Mouse (Mus musculus) MEL (cell line): ENCODE results near the gene Pank4. TPM values are rescaled to one million over a fixed set of nuclear protein-coding genes. Genes with fewer than 3 reads are reported as not detected.
A peak's percentile ranks its signal among the peaks of the same experiment; 100 is the strongest.

Experiments
- DNase-seq: peaks from one replicate; pipeline ENCODE4 v3.0.0; 2011; ENCODE audit warnings: low read depth, low spot score
- H3K27ac ChIP-seq: 2 replicates; pipeline ENCODE4 v1.5.1; 2012; ENCODE audit warnings: low read depth, mild to moderate bottlenecking, control low read depth, low read length, moderate library complexity; ENCODE audit not compliant: control insufficient read depth
- H3K27me3 ChIP-seq, 2 experiments: fragments of 150-350 bp in 1 of 2; sonication (generic) in 1 of 2; 2 replicates each; pipeline ENCODE4 v1.6.1; 2012; ENCODE audit warnings: low read length in 2 of 2, mild to moderate bottlenecking in 2 of 2, improper control_type of control experiment in 1 of 2, moderate library complexity in 1 of 2; ENCODE audit not compliant: insufficient read depth in 2 of 2, control insufficient read depth in 1 of 2
- H3K36me3 ChIP-seq, 2 experiments: 2 replicates each; pipeline ENCODE4 v1.6.1; 2012 to 2014; ENCODE audit warnings: low read length in 2 of 2, improper control_type of control experiment in 1 of 2, inconsistent platforms in 1 of 2, mild to moderate bottlenecking in 1 of 2; ENCODE audit not compliant: insufficient read depth in 2 of 2, control insufficient read depth in 1 of 2
- H3K4me1 ChIP-seq, 2 experiments: fragments of 150-350 bp in 1 of 2; sonication (generic) in 1 of 2; 2 replicates each; pipeline ENCODE4 v1.6.1; 2012; ENCODE audit warnings: low read length in 2 of 2, improper control_type of control experiment in 1 of 2, mild to moderate bottlenecking in 1 of 2; ENCODE audit not compliant: insufficient read depth in 2 of 2, control insufficient read depth in 1 of 2
- H3K4me3 ChIP-seq, 2 experiments: fragments of 150-350 bp in 1 of 2; sonication (generic) in 1 of 2; 2 replicates each; pipeline ENCODE4 v1.5.1; 2012; ENCODE audit warnings: low read depth in 2 of 2, low read length in 2 of 2, mild to moderate bottlenecking in 2 of 2, moderate library complexity in 2 of 2, control low read depth in 1 of 2, improper control_type of control experiment in 1 of 2; ENCODE audit not compliant: control insufficient read depth in 1 of 2, insufficient read depth in 1 of 2
- H3K79me2 ChIP-seq: 2 replicates; pipeline ENCODE4 v1.6.1; 2012; ENCODE audit warnings: mild to moderate bottlenecking, low read length, moderate library complexity; ENCODE audit not compliant: control insufficient read depth, poor library complexity, insufficient read depth
- H3K9ac ChIP-seq: 2 replicates; pipeline ENCODE4 v1.6.1; 2012; ENCODE audit warnings: low read depth, mild to moderate bottlenecking, control low read depth, low read length, moderate library complexity; ENCODE audit not compliant: control insufficient read depth, poor library complexity, severe bottlenecking
- H3K9me3 ChIP-seq: fragments of 150-350 bp; sonication (generic); replicated peaks from 2 replicates; pipeline ENCODE4 v1.6.1; 2012; ENCODE audit warnings: mild to moderate bottlenecking, low read length, improper control_type of control experiment, moderate library complexity; ENCODE audit not compliant: insufficient read depth
- BHLHE40 ChIP-seq: IDR thresholded peaks from 2 replicates; pipeline ENCODE4 v1.6.1; 2012; ENCODE audit warnings: low read depth, mild to moderate bottlenecking, inconsistent platforms, low read length, improper control_type of control experiment, borderline replicate concordance
- CHD1 ChIP-seq: IDR thresholded peaks from 2 replicates; pipeline ENCODE4 v1.6.1; 2012; ENCODE audit warnings: low read depth, mild to moderate bottlenecking, inconsistent platforms, low read length, improper control_type of control experiment
- CTCF ChIP-seq, 3 experiments: IDR thresholded peaks in 2 of 3; conservative IDR thresholded peaks in 1 of 3; 2 replicates each; pipeline ENCODE4 v1.5.1; 2011 to 2012; ENCODE audit warnings: low read length in 3 of 3, low read depth in 2 of 3, mild to moderate bottlenecking in 2 of 3, improper control_type of control experiment in 1 of 3, inconsistent platforms in 1 of 3, mixed read lengths in 1 of 3, moderate library complexity in 1 of 3; ENCODE audit not compliant: control insufficient read depth in 1 of 3, insufficient read depth in 1 of 3, poor library complexity in 1 of 3, severe bottlenecking in 1 of 3
- ETS1 ChIP-seq: IDR thresholded peaks from 2 replicates; pipeline ENCODE4 v1.6.1; 2012; ENCODE audit warnings: low read depth, mild to moderate bottlenecking, inconsistent platforms, low read length, improper control_type of control experiment, moderate library complexity
- GATA1 ChIP-seq: IDR thresholded peaks from 2 replicates; pipeline ENCODE4 v1.6.1; 2011; ENCODE audit warnings: low read depth, low read length, improper control_type of control experiment
- HCFC1 ChIP-seq: IDR thresholded peaks from 2 replicates; pipeline ENCODE4 v1.6.1; 2012; ENCODE audit warnings: low read depth, mild to moderate bottlenecking, inconsistent platforms, low read length, improper control_type of control experiment, moderate library complexity
- JUND ChIP-seq: IDR thresholded peaks from 2 replicates; pipeline ENCODE4 v1.6.1; 2011; ENCODE audit warnings: low read depth, mild to moderate bottlenecking, improper control_type of control experiment, low read length
- KAT2A ChIP-seq: conservative IDR thresholded peaks from 2 replicates; pipeline ENCODE4 v1.6.1; 2012; ENCODE audit warnings: low read depth, low read length, improper control_type of control experiment, inconsistent platforms
- MAFK ChIP-seq: IDR thresholded peaks from 2 replicates; pipeline ENCODE4 v1.6.1; 2011; ENCODE audit warnings: low read depth, mild to moderate bottlenecking, low read length, improper control_type of control experiment, borderline replicate concordance
- MYB ChIP-seq: IDR thresholded peaks from 2 replicates; pipeline ENCODE4 v1.6.1; 2011; ENCODE audit warnings: mild to moderate bottlenecking, low read depth, low read length, improper control_type of control experiment
- NELFE ChIP-seq: IDR thresholded peaks from 2 replicates; pipeline ENCODE4 v1.6.1; 2011; ENCODE audit warnings: low read depth, low read length, improper control_type of control experiment
- NRF1 ChIP-seq: IDR thresholded peaks from 2 replicates; pipeline ENCODE4 v1.6.1; 2014; ENCODE audit warnings: low read depth, mild to moderate bottlenecking, inconsistent platforms, low read length, improper control_type of control experiment, moderate library complexity; ENCODE audit not compliant: poor library complexity, insufficient read depth, severe bottlenecking
- POLR2A ChIP-seq, 2 experiments: IDR thresholded peaks; 2 replicates each; pipeline ENCODE4 v1.6.1; 2011 to 2012; ENCODE audit warnings: low read length in 2 of 2, mild to moderate bottlenecking in 2 of 2, control low read depth in 1 of 2, improper control_type of control experiment in 1 of 2, low read depth in 1 of 2, moderate library complexity in 1 of 2; ENCODE audit not compliant: control insufficient read depth in 1 of 2, insufficient read depth in 1 of 2, poor library complexity in 1 of 2
- POLR2AphosphoS5 ChIP-seq: IDR thresholded peaks from 2 replicates; pipeline ENCODE4 v1.6.1; 2012; ENCODE audit warnings: low read depth, borderline replicate concordance, mild to moderate bottlenecking, inconsistent platforms, low read length, moderate library complexity, mixed read lengths
- RAD21 ChIP-seq: IDR thresholded peaks from 2 replicates; pipeline ENCODE4 v1.6.1; 2011; ENCODE audit warnings: mild to moderate bottlenecking, low read depth, low read length, improper control_type of control experiment
- RCOR1 ChIP-seq: IDR thresholded peaks from 2 replicates; pipeline ENCODE4 v1.6.1; 2012; ENCODE audit warnings: low read depth, mild to moderate bottlenecking, inconsistent platforms, low read length, improper control_type of control experiment
- SMC3 ChIP-seq: IDR thresholded peaks from 2 replicates; pipeline ENCODE4 v1.6.1; 2011; ENCODE audit warnings: low read depth, low read length, improper control_type of control experiment
- USF1 ChIP-seq: IDR thresholded peaks from 2 replicates; pipeline ENCODE4 v1.6.1; 2014; ENCODE audit warnings: low read depth, mild to moderate bottlenecking, inconsistent platforms, low read length, improper control_type of control experiment, moderate library complexity
- USF2 ChIP-seq, 2 experiments: IDR thresholded peaks; 2 replicates each; pipeline ENCODE4 v1.6.1; 2011 to 2012; ENCODE audit warnings: improper control_type of control experiment in 2 of 2, low read length in 2 of 2, borderline replicate concordance in 1 of 2, inconsistent platforms in 1 of 2, low read depth in 1 of 2, mild to moderate bottlenecking in 1 of 2; ENCODE audit not compliant: insufficient read depth in 1 of 2
- ZC3H11A ChIP-seq: IDR thresholded peaks from 2 replicates; pipeline ENCODE4 v1.6.1; 2012; ENCODE audit warnings: low read depth, mild to moderate bottlenecking, inconsistent platforms, low read length, improper control_type of control experiment
- ZKSCAN1 ChIP-seq: IDR thresholded peaks from 2 replicates; pipeline ENCODE4 v1.6.1; 2012; ENCODE audit warnings: low read depth, mild to moderate bottlenecking, inconsistent platforms, low read length, improper control_type of control experiment, moderate library complexity
- ZNF384 ChIP-seq: IDR thresholded peaks from 2 replicates; pipeline ENCODE4 v1.6.1; 2012; ENCODE audit warnings: low read depth, mild to moderate bottlenecking, inconsistent platforms, low read length, improper control_type of control experiment
- polyA plus RNA-seq, 2 experiments: library from polyadenylated mRNA; stranded (reverse) in 1 of 2; unstranded in 1 of 2; fragments of >175 nt in 1 of 2; fragments of >200 nt in 1 of 2; gene quantifications; 2 replicates each; pipeline versions ENCODE4 v1.2.1 to v1.2.4; 2012; ENCODE audit warnings: low replicate concordance in 2 of 2, low read depth in 1 of 2; ENCODE audit not compliant: insufficient read length in 2 of 2, insufficient read depth in 1 of 2, missing spikeins in 1 of 2
- total RNA-seq: library from RNA; depleted of rRNA; stranded (reverse); fragments of 300-350 nt; gene quantifications from 2 replicates; pipeline ENCODE4 v1.2.3, GENCODE M21; 2012

Pank4 gene
- total and polyA plus RNA-seq, 3 experiments = 38.4 to 55.5 TPM; not detected in 1

GRCm38 (mm10) chr4:154981076-154981475, 17.2 kb downstream of the Pank4 start:
- Histone ChIP-seq H3K9ac (no peak overlapping the region), H3K79me2 (no peaks in the 10 kb centered on the region; the same call in 1 of the 2 replicates), H3K27me3 (no peaks in the 10 kb centered on the region), H3K4me1 (no peaks in the 10 kb centered on the region; a peak in 1 of 4 replicates), H3K9me3 (no peaks in the 10 kb centered on the region), H3K27ac (no peak overlapping the region), H3K36me3 (peaks cover 0 to 3% of the 10 kb centered on the region in 2 experiments; a peak in 1 of 4 replicates), H3K4me3 (no peak overlapping the region)
- TF ChIP-seq MAFK (no peak), HCFC1 (no peak), JUND (no peak), ZNF384 (no peak), ZKSCAN1 (no peak), CTCF (IDR thresholded peaks at IDR 0.05 in 2 of 3, conservative IDR thresholded peaks at IDR 0.05 in 1 of 3; ENCODE audit: control insufficient read depth in 1 of 3, insufficient read depth in 1 of 3, low read depth in 2 of 3, low read length in 3 of 3, poor library complexity in 1 of 3, severe bottlenecking in 1 of 3) (no peak), CHD1 (no peak), RCOR1 (no peak), MYB (no peak), GATA1 (no peak), NELFE (no peak), ETS1 (no peak), USF2 (IDR thresholded peaks at IDR 0.05; ENCODE audit: borderline replicate concordance in 1 of 2, insufficient read depth in 1 of 2, low read depth in 1 of 2, low read length in 2 of 2) (no peak), USF1 (no peak), NRF1 (no peak)
- DNase-seq = no peak

- no peak overlapping the region for H3K4me3 ChIP-seq
- H3K27ac ChIP-seq = no peak overlapping the region
- DNase-seq = peak; percentile 58
- no peaks in the 10 kb centered on the region for H3K9me3 ChIP-seq
- no peaks in the 10 kb centered on the region for H3K27me3 ChIP-seq
- TF ChIP-seq CTCF (IDR thresholded peaks at IDR 0.05 in 2 of 3, conservative IDR thresholded peaks at IDR 0.05 in 1 of 3; ENCODE audit: control insufficient read depth in 1 of 3, insufficient read depth in 1 of 3, low read depth in 2 of 3, low read length in 3 of 3, poor library complexity in 1 of 3, severe bottlenecking in 1 of 3) = peak; percentile 41 to 70 (median 62); a peak in 5 of 6 replicates
- peak; percentile 54 for TF ChIP-seq SMC3
- peak; percentile 16 for TF ChIP-seq RAD21
- no peak for TF ChIP-seq JUND
- TF ChIP-seq KAT2A = no peak
- TF ChIP-seq POLR2AphosphoS5 = no peak
- no peak for TF ChIP-seq ZC3H11A
- TF ChIP-seq BHLHE40 = no peak
- TF ChIP-seq POLR2A (IDR thresholded peaks at IDR 0.05; ENCODE audit: control insufficient read depth in 1 of 2, insufficient read depth in 1 of 2, low read depth in 1 of 2, low read length in 2 of 2, poor library complexity in 1 of 2) = 0 out of 4 replicates have a peak, but pooled peaks of 1 of the 2 experiments have one; percentile 20
- peak; percentile 23; the same call in 1 of the 2 replicates for TF ChIP-seq GATA1
- H3K9ac ChIP-seq = no peak overlapping the region
- H3K79me2 ChIP-seq = no peaks in the 10 kb centered on the region; the same call in 1 of the 2 replicates
- peaks cover 0 to 3% of the 10 kb centered on the region in 2 experiments; a peak in 2 of 4 replicates for H3K36me3 ChIP-seq
- H3K4me1 ChIP-seq = peaks cover 0 to 2% of the 10 kb centered on the region in 2 experiments; a peak in 1 of 4 replicates
These were observed 17.6 kb downstream of the Pank4 start for GRCm38 (mm10) chr4:154981530-154981929.
